Mouse (Mus musculus) heart, adult 2 months (tissue): Measurements from ENCODE around the gene Dnah3. TPM values are rescaled to one million over a fixed set of nuclear protein-coding genes. Genes with fewer than 3 reads are reported as not detected.

ENCODE experiments used
- DNase-seq, 2 experiments: peaks; one replicate each; pipeline ENCODE4 v3.0.0; 2021
- H3K27ac ChIP-seq: fragments of 200-600 bp; 2 replicates; pipeline ENCODE4 v1.8.1; 2022
- H3K27me3 ChIP-seq: fragments of 200-500 bp; 2 replicates; pipeline ENCODE4 v1.6.1; 2012; ENCODE audit warnings: mild to moderate bottlenecking, low read length, inconsistent platforms, mixed read lengths; ENCODE audit not compliant: control insufficient read depth, insufficient read depth
- H3K36me3 ChIP-seq: fragments of 200-500 bp; 2 replicates; pipeline ENCODE4 v1.6.1; 2012; ENCODE audit warnings: low read length, inconsistent platforms; ENCODE audit not compliant: control insufficient read depth, insufficient read depth
- H3K4me1 ChIP-seq: fragments of 200-500 bp; 2 replicates; pipeline ENCODE4 v1.6.1; 2011; ENCODE audit warnings: low read length; ENCODE audit not compliant: control insufficient read depth, insufficient read depth
- H3K4me3 ChIP-seq: fragments of 200-600 bp; 2 replicates; pipeline ENCODE4 v1.8.1; 2022
- H3K79me2 ChIP-seq: fragments of 200-500 bp; replicated peaks from 2 replicates; pipeline ENCODE4 v1.6.1; 2012; ENCODE audit warnings: mild to moderate bottlenecking, inconsistent platforms, low read length, moderate library complexity, mixed read lengths; ENCODE audit not compliant: control insufficient read depth, insufficient read depth
- H3K9ac ChIP-seq: fragments of 200-500 bp; 2 replicates; pipeline ENCODE4 v1.6.1; 2012; ENCODE audit warnings: low read depth, mild to moderate bottlenecking, control low read depth, inconsistent platforms, low read length, mixed read lengths
- CTCF ChIP-seq: fragments of 200-600 bp; IDR thresholded peaks from 2 replicates; pipeline ENCODE4 v1.8.1; 2022; ENCODE audit warnings: antibody characterized with exemption, mild to moderate bottlenecking, moderate library complexity
- EP300 ChIP-seq: fragments of 200-500 bp; IDR thresholded peaks from 2 replicates; pipeline ENCODE4 v1.6.1; 2011; ENCODE audit warnings: low read depth, low read length, control low read depth; ENCODE audit not compliant: insufficient read depth
- POLR2A ChIP-seq: fragments of 200-500 bp; IDR thresholded peaks from 2 replicates; pipeline ENCODE4 v1.6.1; 2011; ENCODE audit warnings: mild to moderate bottlenecking, low read depth, low read length, control low read depth; ENCODE audit not compliant: insufficient read depth
- WGBS: fragments of 180-500 bp; shearing (Covaris S2); methylation state at CpG from one replicate; pipeline ENCODE4 v1.1.7; 2018; 5-methylcytosine and 5-hydroxymethylcytosine counted together
- intact Hi-C: fragments of 180-260 bp; cut with DNase I; formaldehyde crosslinking; loops from one replicate; pipeline ENCODE4 v1.15.1; 2025
- polyA plus RNA-seq: library from polyadenylated mRNA; depleted of rRNA; stranded (reverse); fragments of >200 nt; gene quantifications from 2 replicates; pipeline ENCODE4 v1.2.3, GENCODE M21; 2012
- total RNA-seq, 2 experiments: library from RNA; stranded (reverse); gene quantifications; 2 replicates each; pipeline ENCODE4 v1.2.3; 2021

Gene Dnah3
- total and polyA plus RNA-seq, 3 experiments, result 0.59 TPM; not detected in 2

DNA sequence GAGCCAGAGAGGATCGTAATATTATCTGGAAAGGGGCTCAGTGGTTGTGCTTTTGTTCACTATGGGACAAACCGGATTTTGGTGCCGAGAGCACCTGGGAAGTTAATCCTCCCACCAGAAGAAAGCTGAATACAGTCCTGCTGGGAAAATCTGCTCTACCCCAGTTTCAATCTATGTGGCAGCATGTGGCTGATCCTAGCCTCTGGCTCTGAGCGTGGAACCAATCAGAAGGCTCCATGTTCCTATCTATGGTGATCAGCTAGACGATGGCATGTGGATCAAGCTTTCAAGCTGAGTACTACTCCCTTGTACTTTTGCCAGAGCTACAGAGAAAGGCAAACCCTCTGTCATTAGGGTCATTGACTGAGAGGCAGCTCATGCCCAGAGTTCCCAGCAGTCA, 2.0 kb downstream of the Dnah3 start:
- H3K79me2 ChIP-seq, result no peaks in the 10 kb centered on the region
- TF ChIP-seq CTCF (no peak), POLR2A (no peak), EP300 (no peak)
- H3K4me3 ChIP-seq, result no peak overlapping the region
- WGBS, result 49% methylated on average over 5 of the region's 5 CpGs
- peaks cover 2% of the 10 kb centered on the region; the same call in 1 of the 2 replicates for H3K4me1 ChIP-seq
- H3K27me3 ChIP-seq, result no peaks in the 10 kb centered on the region
- DNase-seq, result no peak
- peaks cover 2% of the 10 kb centered on the region; the same call in 1 of the 2 replicates for H3K36me3 ChIP-seq
- no peak overlapping the region for H3K27ac ChIP-seq
- H3K9ac ChIP-seq, result no peak overlapping the region
- intact Hi-C loops, result loop anchor here (10.0 kb wide), 1 partner anchor 112 kb away; the partner anchor contains the start of genes Abca14 and Crym

DNA sequence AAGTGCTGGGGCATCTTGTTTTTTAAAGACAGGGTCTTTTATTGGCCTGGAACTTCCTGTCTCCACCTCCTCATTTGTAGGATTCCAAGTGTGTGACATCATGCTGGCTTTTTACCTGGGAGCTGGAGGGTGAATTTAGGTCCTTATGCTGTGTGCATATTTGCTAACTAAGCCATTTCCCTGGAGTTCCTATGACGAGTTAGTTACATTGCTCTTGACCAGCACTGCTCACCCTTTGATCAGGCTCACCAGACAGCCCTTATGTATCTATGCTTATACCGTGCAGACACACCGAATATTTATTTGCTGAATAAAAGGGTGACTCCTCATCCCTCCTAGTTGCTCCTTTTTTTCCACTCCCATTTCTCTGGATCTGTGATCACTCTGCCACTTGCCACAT, 14.9 kb downstream of the Dnah3 start:
- WGBS, result 72% methylated on average over 3 of the region's 3 CpGs

DNA sequence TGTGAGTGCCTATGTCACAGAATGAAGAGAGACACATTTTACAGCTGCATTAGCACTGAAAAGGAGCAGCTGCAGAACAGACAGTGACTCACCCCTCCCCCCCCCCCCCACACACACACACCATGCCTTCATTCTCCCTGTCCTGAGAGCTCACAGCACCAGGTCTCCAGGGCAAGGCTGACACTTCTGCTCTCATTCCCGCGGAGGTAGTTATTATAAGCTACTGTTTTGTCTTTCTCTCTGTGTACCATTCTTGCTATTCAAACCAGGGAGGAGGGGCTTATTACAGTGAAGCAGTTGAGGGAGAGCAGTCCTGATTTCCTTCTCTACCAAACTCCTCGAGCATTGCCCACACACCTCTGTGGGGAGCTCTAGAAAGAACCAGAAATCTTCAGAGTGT, 25.9 kb downstream of the Dnah3 start:
- intact Hi-C loops, result no loop called here
- no peak overlapping the region for H3K27ac ChIP-seq
- WGBS, result 19% methylated on average over 3 of the region's 3 CpGs
- no peak overlapping the region for H3K9ac ChIP-seq
- no peak for TF ChIP-seq POLR2A
- TF ChIP-seq EP300, result no peak
- no peak for TF ChIP-seq CTCF
- H3K79me2 ChIP-seq, result no peaks in the 10 kb centered on the region
- no peak overlapping the region for H3K4me3 ChIP-seq
- no peak for DNase-seq
- no peaks in the 10 kb centered on the region for H3K27me3 ChIP-seq
- H3K4me1 ChIP-seq, result no peaks in the 10 kb centered on the region
- H3K36me3 ChIP-seq, result no peaks in the 10 kb centered on the region

More for the DNA sequence above, 14.9 kb downstream of the Dnah3 start:
- no peak overlapping the region for H3K4me3 ChIP-seq
- no peaks in the 10 kb centered on the region for H3K36me3 ChIP-seq
- TF ChIP-seq EP300 (no peak), CTCF (no peak), POLR2A (no peak)
- no peaks in the 10 kb centered on the region for H3K79me2 ChIP-seq
- H3K27ac ChIP-seq, result no peak overlapping the region
- no peaks in the 10 kb centered on the region; the same call in 1 of the 2 replicates for H3K4me1 ChIP-seq
- H3K27me3 ChIP-seq, result no peaks in the 10 kb centered on the region
- no peak for DNase-seq
- H3K9ac ChIP-seq, result no peak overlapping the region
- intact Hi-C loops, result no loop called here

DNA sequence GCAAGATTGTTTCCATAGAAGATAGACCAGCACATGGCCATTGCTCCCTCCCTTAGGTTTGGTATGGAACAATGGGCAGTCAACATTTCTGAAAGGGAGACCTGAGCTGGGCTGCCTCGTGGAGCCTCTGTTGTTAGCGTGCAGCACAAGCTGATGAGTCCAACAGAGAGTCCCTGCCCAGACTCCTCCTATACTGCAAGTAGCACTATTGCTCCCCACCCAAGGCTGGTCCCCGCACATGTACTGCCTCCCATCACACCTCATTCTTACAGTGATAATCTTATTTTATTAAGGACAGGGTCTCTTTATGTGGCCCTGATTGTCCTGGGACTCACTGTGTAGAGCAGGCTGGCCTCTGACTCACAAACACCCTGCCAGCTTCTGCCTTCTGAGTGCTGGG, 27.0 kb downstream of the Dnah3 start:
- H3K4me1 ChIP-seq, result no peaks in the 10 kb centered on the region
- H3K4me3 ChIP-seq, result no peak overlapping the region
- no peak for TF ChIP-seq POLR2A
- no peak for TF ChIP-seq EP300
- TF ChIP-seq CTCF, result no peak
- no peaks in the 10 kb centered on the region for H3K79me2 ChIP-seq
- no peak overlapping the region for H3K27ac ChIP-seq
- no peak overlapping the region for H3K9ac ChIP-seq
- intact Hi-C loops, result no loop called here
- H3K27me3 ChIP-seq, result no peaks in the 10 kb centered on the region
- H3K36me3 ChIP-seq, result no peaks in the 10 kb centered on the region
- WGBS, result 89% methylated on average over 3 of the region's 3 CpGs
- no peak for DNase-seq

DNA sequence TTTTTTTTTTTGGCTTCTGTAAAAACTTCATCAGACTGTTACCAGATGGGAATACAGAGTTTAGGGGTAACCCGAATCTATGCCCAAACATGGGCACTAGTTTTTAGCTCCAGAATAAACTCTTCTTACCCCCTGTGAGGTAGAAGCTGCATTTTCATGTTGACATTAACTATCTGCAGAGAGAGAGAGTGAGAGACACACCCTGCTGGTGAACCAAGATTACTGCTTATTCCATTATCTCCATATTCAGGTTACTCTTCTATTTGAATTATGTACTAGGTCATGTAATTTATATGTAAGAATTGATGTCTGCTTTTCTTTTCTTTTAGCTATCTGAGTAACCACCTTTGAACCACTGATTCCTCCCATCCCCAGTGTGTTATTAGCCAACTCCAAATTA, 31.0 kb downstream of the Dnah3 start:
- Histone ChIP-seq H3K9ac (no peak overlapping the region), H3K27me3 (no peaks in the 10 kb centered on the region), H3K27ac (no peak overlapping the region), H3K4me1 (no peaks in the 10 kb centered on the region), H3K4me3 (no peak overlapping the region), H3K36me3 (no peaks in the 10 kb centered on the region), H3K79me2 (no peaks in the 10 kb centered on the region)
- TF ChIP-seq POLR2A (no peak), CTCF (peak; percentile 51)
- 69% methylated on average over 1 of the region's 1 CpGs for WGBS
- no peak for DNase-seq
- intact Hi-C loops, result loop anchor here (2.0 kb wide), 1 partner anchor 215 kb away; no protein-coding TSS in a partner anchor

DNA sequence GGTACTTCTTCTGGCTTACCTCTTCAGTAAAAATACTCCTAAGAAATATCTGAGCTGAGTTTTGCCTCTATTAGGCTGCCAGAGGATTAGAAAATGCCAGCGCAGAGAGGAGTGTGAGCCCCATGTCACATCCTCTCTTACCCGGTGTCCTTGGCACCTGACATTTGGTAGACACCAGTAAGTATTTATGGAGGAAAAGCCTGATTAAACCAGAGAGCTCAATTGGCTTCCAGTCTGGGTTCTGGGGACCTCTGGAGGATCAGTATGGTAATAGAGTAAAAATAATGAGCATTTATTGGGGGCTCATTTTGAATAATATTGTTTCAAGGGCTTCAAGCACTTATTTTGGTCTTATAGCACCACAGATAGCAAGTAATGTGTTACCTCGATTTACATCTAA, 39.6 kb downstream of the Dnah3 start:
- TF ChIP-seq POLR2A (no peak), EP300 (no peak), CTCF (peak; percentile 63)
- Histone ChIP-seq H3K9ac (no peak overlapping the region), H3K4me3 (no peak overlapping the region), H3K27ac (no peak overlapping the region), H3K4me1 (no peaks in the 10 kb centered on the region), H3K27me3 (no peaks in the 10 kb centered on the region), H3K36me3 (no peaks in the 10 kb centered on the region; the same call in 1 of the 2 replicates), H3K79me2 (no peaks in the 10 kb centered on the region)
- DNase-seq, result no peak
- WGBS, result 57% methylated on average over 3 of the region's 3 CpGs
- intact Hi-C loops, result loop anchor here (1.0 to 10.0 kb wide), 2 partner anchors 206 to 381 kb away; no protein-coding TSS in a partner anchor
